Mouse (Mus musculus): Measurements from ENCODE around the gene Utp15.

The Utp15 gene

DNA sequence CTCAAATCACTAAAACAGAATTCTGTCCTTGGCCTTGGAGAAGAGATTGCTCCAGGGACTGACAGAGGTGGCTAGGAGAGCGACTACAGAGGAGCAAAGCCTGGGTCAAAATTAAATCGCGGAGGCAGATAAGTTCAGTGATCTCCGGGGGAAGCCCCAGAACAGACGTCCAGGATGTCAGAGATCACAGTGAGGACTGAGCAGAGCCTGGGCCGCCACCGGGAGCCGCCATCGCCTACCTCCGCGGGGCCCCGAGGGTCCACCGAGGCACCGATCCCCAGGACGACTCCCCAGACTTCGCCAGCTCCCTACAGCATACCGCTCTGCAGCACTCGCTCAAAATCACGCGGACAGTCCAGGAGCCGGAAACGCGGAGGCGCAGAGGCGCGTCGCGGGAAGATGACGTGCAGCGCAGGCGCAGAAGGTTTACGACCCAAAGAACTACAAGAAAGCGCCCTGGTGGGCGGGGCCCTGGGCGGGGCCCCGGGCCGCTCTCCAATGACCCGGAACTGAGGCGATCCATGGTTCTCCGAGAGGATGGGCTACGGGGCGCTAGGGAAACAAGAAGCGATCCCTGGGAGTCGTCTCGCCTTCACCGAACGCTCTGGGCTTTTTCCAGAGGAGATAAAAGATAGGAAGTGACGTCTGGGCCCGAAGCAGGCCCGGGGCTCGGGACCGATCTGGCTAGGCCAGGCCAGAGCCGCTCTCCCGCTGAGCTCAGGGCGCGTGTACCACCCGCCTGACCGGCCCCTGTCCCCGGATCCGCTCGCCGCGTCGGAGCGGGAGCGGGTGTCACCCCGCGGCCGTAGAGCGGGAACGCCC, at the start of gene Utp15, which contains the start of gene Ankra2:
TSS of gene Utp15 (minus strand) at position 406 of the 822 bp plus-strand sequence.
TSS of gene Ankra2 (plus strand) at position 439 of the 822 bp plus-strand sequence.
- DNase-seq: peak; percentile 99

GRCm38 (mm10) chr13:98311597-98311996, 48.8 kb upstream of the Utp15 start:
- no peak for DNase-seq

DNA sequence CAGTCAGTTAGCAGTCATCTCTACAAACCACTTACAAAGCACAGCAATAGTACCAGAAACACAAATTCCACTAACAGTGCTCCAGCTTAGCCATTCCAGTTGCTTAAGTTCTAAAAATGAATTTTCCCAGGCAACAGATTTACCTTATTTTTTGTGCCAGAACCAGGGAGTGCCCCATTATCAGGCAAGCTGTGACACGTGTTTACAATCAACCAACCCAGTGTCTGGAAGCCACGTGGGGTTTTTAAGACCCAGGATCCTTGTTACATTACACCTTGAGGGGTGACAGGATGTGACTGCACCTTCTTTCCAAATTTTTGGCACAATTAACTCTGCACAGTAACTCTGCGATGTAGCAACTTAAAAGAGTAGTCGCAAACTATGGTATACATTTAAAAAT, 45.9 kb upstream of the Utp15 start:
- no peak for DNase-seq

DNA sequence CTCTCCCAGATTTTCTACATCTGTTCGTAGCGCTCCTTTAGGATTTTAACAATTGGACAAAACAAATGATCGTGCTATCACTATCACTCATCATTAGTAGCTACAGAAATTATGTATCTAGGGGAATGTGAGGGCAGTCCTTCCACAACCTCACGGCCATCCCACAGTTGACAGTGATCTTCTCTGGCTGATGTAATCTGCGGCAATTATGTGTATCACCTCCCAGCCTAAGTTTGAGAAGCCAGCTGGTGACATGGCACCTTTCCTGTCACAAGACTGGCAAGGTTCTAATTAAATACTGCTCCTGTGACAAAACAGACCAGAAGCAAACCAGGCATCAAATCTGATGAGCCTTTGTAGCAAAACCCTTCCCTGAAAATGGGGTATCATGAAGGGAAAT, 45.2 kb upstream of the Utp15 start:
- no peak for DNase-seq

- no peak for DNase-seq
Observed at GRCm38 (mm10) chr13:98306852-98307475, 44.1 kb upstream of the Utp15 start.

GRCm38 (mm10) chr13:98306393-98306792, 43.6 kb upstream of the Utp15 start:
- DNase-seq: no peak

- DNase-seq: no peak
Observed at GRCm38 (mm10) chr13:98305257-98305656, 42.4 kb upstream of the Utp15 start.

DNA sequence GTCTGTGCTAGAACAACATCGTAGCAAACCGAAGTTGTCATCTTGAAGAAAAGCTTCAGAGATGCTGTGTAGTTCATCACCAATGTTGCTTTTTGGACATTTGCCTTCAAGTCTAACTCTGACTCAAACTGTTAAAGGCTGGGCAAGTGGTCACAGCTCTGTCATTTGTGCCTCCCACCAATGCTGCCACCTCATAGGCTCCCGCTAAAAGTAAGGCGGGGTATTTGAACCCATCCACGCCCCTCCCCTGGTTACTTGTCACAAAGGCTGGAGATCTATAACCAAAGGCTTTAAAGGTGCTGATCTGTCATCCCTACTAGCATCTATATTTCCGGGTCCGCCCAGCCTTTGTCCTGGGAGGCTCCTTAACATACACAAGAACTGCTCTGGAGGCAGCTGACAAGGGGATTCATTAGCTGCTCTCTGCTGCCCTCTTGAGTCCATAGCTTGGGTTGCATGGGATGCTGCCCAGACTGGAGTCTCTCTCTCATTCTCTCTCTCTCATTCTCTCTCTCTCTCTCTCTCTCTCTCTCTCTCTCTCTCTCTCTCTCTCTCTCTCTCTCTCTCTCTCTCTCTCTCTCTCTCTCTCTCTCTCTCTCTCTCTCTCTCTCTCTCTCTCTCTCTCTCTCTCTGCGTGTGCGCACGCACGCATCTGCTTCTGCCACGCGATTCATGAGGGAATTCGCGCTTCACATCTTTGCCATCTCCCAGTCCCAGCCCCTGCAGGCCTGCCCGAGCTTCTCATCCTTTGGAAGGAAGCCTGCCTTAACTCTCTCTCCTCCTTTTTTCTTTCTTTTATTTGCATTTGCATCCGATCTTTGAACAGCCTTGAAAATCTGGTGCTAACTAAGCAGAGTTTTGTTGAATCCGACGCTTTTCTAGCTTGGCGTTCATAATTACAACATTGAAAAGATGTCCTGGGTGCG, 36.3 kb upstream of the Utp15 start:
- DNase-seq: peak; percentile 79

DNA sequence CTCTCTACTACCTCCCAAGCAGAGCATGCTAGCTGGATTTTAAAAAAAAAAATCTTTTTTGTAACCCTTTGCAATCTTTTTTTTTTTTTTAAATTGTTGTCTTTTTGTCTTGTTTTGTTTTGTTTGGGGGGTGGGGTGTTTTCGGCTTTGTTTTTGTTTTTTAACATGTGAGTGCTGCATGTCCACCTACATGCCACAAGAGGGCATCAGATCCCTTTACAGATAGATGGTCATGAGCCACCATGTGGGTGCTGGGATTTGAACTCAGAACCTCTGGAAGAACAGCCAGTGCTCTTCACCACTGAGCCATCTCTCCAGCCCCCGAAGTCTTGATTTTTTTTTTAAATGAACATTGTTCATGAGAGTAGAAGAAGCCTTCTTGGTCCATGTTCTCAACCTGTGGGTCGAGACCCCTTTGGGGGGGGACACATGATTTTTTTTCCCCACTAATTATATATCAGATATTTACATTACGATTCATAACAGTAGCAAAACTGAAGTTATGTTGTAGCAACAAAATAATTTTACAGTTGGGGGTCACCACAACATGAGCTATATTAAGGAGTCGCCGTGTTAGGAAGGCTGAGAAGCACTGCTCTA, 35.1 kb upstream of the Utp15 start:
- DNase-seq: no peak

DNA sequence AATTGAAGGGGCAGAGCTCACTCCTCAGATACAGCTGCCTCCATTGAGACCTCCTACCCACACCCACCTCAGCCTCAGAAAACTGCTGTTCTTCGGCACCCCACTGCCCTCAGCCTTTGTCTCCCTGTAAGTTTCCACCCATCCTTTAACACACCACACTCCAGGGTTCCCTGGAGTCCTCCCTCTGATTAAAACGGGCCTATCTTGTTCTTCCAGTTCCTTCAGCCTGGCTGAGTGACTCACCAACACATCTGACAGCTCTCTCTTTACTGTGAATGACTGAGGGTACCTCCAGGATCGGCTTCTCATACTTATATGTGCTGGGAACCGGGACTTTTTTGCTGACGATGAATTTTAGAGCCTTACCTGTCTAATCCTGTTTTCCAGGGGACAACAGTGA, 33.2 kb upstream of the Utp15 start:
- DNase-seq: no peak

DNA sequence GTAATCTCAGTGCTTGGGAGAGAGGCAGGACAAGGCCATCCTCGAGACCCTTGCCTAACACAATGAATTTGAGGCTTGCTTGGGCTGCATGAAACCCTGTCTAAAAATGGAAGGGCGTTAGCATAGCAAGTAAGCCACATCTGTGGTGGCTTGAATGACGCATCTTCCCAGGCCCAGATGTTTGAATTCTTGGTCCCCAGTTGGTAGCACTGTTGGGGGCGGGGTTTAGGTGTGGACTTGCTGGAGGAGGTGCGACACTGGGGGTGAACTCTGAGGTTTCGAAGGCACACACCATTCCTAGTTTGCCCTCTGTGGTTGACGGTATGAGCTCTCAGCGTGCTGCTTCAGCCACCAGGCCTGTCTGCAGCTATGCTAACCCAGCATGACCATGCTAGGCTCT, 28.9 kb upstream of the Utp15 start:
- no peak for DNase-seq

GRCm38 (mm10) chr13:98290719-98291118, 27.9 kb upstream of the Utp15 start:
- DNase-seq: no peak

- no peak for DNase-seq
Observed at GRCm38 (mm10) chr13:98280990-98281650, 18.3 kb upstream of the Utp15 start.

- no peak for DNase-seq
Observed at GRCm38 (mm10) chr13:98279686-98280085, 16.8 kb upstream of the Utp15 start, which contains the start of gene Gm21976. Gene Gm21976 (plus strand): TSS chr13:98279887.

DNA sequence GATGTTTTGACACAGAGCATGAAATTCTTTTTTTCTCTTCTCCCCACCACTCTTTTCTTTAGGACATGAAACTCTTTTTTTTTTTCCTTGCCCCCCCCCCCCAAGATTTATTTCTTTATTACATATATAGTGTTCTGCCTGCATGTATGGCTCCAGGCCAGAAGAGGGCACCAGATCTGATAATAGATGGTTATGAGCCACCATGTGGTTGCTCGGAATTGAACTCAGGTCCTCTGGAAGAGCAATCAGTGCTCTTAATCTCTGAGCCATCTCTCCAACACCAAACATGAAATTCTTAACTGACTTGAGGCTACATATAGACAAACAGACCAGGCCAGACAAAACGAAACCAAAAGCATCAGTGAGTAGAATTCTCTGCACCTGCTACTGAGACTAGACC, 14.7 kb upstream of the Utp15 start:
- no peak for DNase-seq

GRCm38 (mm10) chr13:98276253-98276652, 13.4 kb upstream of the Utp15 start:
- no peak for DNase-seq

DNA sequence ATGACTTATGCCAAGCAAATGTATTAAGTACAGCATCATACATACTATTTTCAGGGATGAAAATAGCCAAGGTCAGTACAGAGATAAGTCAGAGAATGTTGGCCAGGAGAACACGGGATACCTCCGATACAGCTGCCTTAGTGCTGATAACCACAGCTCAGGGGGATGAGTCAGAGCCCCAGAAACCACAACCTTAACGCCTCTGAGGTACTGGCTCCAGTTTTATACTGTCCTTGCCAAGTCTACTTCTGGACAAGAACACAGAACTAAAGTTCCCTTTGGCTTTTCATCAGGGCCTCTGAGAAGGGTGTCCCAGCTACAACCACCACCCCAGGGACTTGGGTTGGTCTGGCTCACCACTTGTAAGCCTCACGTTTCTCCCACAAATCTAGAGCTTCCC, 12.8 kb upstream of the Utp15 start:
- no peak for DNase-seq

GRCm38 (mm10) chr13:98274023-98274422, 11.2 kb upstream of the Utp15 start:
- DNase-seq: no peak

DNA sequence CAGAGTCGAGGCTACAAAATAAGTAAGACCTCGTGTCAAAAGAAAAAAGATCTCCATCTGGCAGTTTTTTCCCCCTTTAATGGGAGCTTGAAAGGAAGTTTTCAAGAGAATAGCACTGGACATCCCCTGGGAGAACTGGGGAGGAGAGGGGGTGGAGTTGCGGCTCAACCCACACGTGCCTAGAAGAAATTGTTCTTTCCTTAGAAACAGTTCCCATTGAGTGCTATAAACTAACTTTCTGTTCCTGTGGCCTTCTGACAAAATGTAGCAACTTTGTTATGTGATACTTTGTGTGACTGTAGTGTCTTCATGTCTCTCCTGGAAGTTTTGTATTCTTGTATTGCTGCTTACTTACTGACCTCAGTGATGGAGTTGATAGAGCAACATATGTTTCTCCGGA, 1.3 kb upstream of the Utp15 start:
- no peak for DNase-seq

DNA sequence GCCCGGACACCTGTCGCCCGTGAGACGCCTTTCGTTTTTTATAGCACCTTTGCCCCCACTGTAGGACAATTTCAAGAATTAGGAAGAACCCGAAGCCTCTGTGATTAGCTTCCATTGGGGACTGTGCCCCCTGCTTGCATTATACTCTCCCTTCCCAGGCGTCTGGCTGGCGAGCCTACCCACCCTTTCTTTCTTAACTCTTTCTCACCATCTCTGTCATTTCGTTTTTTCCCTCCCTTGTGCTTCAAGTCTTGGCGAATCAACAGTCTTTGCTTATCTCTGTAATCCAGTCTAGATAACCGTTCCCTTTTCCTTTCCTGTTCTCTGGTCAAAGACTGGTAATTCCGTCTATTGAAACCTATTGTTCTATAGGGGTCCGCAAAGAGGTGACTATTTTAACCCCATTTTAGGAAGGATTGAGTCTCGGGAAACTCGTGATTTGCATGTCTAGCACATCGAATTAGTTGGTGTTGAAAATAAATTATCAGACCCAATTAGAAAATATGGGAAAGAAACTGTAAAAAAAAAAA, 682 bp upstream of the Utp15 start:
- no peak for DNase-seq

GRCm38 (mm10) chr13:98254921-98255320, 7.9 kb downstream of the Utp15 start:
- peak; percentile 29 for DNase-seq

DNA sequence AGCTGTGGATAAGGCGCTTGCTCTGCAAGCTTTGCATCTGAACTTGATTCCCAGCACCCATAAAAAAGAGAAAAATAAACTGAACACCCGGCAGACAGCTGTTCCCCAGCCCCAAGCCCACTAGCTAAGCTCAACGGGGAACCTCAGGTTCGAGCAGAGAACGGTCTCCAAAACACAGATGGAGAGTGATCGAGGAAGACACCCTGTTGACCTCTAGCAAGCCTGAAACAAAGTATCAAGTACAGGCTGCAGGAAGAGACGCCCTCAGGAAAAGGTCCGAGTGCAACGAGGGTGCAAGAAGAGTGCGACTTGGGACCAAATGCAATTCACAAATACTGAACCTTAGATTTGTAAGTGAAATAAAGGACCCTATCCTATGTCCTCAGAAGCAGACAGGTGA, 13.2 kb downstream of the Utp15 start:
- DNase-seq: no peak

All from right cerebral cortex, postnatal 4 days (tissue).